Mouse (Mus musculus): ENCODE data around the gene Gclm.
"Not testable (repeated sequence)": the region's sequence is repeated elsewhere in the genome, so short reads cannot be mapped to it uniquely, and the experiment has no call there.

Gclm gene

DNA sequence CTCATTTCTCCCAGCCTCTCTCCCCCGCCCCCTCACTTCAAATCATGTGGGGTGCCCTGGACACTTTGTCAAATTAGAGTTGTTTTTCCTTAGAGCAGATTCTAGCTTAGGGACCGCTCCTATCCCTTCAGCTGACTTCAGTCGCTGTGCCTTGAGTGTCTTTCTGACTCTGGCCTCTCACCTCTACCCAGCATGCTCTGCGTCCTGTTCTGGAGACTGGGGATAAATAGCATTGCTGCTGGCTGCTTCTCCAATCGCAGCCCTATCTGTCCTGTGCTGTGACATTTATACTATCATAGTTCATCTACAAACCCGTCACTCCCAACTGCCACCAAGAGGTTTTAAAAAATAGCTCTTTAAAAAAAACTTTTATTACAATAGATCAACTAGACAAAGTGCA is 2.5 kb upstream of the Gclm start:
- DNase-seq (ENCODE audit: low spot score) = no peak

DNA sequence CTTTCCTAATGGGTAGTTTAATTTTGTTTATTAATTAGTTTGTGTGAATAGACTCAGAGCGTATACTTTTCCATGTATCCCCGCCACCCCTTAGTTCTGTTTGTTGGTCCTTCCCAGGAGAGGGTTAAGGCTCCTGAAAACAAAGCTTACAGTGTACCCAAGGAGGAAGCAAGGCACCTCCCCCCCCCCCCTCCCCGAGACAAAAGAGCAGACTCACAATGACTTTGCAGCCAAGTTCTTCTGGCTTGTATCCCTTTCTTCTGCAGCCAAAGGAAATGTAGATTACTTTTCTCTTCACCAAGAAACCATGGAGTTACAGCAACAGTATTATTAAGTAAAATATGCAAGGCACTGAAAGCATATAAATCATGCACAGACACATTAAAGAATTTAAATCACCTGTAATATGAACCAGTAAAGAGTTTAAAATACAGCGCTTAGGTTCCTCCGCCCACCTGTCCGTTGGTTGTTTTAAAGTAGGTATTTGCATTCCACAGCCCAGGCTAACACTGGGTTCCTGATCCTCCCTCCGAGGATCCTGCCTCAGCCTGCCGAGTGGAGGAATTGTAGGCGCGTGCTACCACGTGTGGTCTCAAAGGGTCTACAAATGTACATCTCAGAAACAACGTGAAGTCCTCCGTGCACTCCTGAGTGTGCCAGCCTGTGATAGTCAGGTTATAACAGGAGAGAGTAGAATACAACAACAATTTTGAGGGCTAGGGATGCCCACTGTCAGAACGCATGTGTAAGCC is 1.8 kb upstream of the Gclm start:
- no peak for DNase-seq (ENCODE audit: low spot score)

DNA sequence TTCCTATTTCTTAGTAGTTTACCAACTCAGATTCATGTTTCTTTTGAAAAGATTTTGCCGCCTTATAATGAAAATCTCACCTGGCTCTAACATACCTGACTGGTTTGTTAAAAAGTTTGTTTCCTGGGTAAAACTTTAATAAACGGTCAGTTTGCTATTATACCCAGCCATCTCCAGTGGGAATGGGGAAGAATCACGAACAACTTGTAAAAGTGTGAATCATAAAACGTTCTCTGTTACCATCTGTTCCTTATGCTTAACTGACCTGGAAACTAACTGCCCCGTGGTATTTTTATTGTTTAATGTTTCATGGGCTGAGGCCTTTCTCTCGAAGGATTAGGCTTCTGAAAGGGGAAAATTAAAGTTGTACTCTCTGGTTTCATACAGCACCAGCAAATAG is 598 bp upstream of the Gclm start:
- DNase-seq (ENCODE audit: low spot score) = no peak

DNA sequence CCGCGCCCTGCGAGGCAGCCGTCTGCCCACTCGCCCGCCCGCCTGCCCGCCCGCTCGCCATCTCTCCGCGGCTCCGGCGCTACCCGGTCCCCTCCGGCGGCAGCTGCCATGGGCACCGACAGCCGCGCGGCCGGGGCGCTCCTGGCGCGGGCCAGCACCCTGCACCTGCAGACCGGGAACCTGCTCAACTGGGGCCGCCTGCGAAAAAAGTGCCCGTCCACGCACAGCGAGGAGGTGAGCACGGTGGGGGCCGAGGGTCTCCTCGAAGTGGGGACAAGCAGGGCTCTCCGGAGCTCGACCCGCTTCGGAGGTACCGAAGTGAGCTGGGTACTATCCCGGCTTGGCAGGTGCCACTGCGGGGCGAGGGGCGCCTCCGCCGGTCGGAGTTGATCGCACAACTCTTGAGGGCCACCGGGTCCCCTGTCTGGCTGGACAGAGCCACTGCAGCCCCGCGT is 548 bp downstream of the Gclm start:
- peak; percentile 60 for DNase-seq (ENCODE audit: low spot score)

DNA sequence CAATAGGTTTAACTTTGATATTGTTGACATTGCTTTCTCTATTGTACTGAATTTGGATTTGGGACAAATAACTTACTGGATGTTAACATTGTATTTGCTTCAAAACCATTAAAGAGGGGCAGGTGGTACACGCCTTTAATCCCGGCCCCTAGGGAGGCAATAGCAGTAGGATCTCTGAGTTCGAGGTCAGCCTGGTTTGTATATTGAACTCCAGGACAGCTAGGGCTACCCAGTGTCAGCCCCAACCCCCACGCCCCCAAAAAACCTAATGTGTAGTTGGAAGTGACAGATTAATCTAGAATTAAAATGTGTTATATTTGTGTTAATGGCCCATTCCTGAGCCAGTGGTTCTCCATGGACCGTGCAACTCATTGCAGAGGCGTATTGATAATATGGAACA is 1.0 kb downstream of the Gclm start:
- no peak for DNase-seq (ENCODE audit: low spot score)

DNA sequence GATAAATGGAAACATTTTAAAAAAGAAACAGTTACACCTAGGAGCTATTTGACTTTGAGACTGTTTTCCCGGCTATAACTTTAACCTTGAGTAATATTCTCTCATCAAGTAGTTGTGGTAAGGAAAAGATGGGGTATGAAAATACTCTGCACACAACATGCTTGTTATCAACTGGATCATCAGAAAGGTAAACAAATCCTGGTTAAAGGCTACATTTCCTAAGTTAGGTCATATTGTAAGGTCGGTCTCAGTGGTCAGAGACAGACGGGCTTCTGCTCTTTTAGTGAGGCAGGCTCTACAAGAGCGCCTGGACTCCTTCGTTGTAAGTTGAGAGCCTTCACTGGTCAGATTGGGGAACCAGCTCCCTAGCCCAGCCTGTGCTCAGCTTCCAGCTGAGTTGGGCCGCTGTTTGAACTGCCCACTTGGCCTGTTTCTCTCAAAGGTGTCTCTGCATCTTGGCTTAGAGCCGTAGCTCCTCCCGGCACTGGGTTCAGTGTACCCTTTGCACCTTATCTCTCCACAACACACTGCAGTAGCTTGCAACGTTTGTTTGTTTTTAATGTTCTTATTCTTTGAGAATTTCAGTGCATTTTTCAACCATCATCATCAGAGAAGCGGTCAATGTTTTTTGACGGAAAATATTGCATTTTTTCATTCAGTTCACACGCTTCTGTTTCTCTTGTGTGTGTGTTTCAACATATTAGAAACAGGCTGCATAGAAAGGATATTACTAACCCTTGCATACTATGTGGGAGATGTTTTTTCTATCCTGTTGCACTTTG is 1.8 kb downstream of the Gclm start:
- DNase-seq (ENCODE audit: low spot score) = no peak

DNA sequence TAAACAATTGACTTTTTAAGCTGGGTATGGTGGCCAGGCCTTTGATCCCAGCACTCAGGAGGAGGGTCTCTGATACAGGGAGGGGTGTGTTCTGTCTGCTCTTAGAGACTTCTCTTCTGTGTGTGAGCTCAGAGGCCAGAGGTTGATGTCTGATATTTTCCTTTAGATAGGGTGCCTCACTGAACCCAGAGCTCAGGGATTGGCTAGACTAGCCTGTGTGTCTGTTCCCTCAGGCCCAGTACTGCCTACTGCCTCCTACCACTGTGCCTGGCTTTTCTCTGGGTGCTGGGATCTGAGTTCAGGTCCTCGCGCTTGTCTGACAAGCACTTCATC is 2.4 kb downstream of the Gclm start:
- DNase-seq (ENCODE audit: low spot score) = no peak

DNA sequence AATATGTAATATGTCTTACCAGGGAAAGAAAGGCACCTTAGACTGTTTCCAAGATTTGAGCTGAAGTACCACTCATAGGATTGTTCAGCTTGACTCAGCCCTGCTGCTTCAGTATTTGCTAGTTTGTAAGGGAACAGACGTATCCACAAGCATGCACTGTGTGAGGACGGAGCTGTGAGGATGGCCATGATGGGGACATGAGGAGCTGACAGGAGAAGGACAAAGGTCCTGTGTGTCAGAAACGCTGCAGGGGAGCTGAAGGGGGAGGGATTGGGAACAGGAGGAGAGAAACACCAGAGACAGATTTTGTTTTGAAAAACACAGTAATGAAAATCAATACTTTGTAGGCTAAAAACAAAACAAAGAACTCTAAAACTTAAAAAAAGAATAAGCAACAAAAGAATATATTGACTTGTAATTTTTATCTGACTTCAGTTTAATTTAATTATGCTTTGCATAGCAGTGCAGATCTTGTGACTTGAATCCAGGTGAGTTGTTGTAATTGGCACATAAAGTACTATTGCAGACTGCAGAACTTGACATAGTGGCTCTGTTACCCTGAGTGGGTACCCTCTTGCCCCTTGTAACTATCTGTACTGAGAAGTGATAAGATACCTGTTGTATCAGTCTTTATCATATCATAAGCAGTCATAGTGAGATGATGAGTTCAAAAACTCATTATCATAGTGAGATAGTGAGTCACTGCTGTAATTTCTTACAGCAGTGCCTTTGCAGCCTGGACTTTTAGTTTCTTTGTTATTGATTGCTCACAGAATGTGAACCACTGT is 7.3 kb downstream of the Gclm start:
- DNase-seq (ENCODE audit: low spot score) = no peak

DNA sequence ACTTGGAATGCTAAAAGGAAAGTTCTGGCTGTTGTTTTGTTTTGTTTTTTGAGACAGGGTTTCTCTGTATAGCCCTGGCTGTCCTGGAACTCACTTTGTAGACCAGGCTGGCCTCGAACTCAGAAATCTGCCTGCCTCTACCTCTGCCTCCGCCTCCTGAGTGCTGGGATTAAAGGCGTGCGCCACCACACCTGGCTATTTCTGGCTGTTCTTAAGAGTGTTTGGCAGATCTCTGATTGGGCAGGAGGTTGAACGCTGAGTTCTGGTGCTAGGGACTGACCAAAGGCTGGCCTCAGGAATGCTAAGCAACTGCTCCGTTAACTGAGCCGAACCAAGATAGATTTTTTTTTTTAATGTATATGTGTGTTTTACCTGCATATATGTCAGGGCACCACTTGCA is 8.7 kb downstream of the Gclm start:
- not testable (repeated sequence) for DNase-seq (ENCODE audit: low spot score)

DNA sequence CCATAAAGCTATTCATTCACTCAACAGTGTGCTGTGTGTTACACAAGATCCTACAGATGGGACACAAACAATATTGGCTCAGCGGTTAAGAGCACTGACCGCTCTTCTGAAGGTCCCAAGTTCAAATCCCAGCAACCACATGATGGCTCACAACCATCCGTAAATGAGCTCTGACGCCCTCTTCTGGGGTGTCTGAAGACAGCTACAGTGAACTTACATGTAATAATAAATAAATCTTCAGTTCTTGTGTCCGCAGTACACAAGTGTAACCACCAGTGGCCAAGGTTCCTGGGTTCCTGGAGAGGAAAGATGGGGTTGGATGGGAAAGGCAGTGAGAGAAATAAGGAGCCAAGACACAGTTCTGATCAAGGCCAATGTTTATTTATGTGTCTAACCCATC is 24.6 kb downstream of the Gclm start:
- no peak for DNase-seq (ENCODE audit: low spot score)

DNA sequence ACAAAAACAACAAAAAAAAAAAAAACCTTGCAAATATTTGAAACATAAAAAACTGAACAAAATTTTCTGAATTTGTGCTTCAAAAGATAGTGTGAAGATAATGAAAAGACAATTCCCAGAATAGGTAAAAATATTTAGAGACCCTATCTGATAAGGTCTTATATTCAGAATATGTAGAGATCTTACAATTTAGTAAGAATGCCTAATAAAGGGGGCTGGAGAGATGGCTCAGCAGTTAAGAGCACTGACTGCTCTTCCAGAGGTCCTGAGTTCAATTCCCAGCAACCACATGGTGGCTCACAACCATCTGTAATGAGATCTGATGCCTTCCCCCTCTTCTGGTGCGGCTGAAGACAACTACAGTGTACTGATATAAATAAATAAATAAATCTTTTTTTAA is 27.2 kb downstream of the Gclm start:
- DNase-seq (ENCODE audit: low spot score) = not testable (repeated sequence)

DNA sequence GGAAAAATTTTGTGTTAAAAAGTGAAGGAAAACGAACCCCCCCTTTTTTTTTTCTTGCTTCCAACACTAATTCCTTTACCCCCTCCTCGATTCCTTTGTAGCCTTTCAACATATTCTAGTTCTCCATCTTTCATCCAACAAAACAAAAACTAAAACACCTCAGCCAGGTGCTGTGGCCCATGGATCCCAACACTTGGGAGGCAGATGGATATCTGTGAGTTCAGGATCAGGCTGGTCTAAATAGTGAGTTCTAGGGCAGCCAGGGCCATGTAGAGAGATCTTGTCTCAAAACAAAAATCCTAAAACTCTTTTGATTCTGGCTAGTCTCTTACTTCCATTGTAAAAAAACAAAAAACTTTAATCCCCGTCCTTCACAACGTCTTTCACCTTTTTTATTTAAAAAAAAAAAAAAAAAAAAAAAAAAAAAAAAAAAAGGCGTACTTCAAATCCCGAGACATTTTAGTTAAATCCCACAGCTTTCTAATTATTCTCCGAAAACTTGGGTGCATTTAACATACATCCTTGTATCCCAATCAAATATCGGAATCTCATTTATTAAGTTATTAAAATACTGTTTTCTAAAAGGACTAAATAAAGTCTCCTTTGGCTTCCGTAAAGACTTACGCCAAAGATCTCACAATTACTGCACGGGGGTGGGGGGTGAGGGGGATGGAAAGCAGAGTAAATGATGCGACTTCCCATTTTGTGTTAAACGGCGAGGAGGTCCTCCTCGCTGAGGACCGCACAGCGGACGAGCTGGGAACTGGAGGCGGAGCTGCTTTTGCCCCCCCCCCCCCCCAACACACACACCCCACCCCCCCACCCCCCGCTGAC is 28.3 kb downstream of the Gclm start:
- DNase-seq (ENCODE audit: low spot score) = no peak

DNA sequence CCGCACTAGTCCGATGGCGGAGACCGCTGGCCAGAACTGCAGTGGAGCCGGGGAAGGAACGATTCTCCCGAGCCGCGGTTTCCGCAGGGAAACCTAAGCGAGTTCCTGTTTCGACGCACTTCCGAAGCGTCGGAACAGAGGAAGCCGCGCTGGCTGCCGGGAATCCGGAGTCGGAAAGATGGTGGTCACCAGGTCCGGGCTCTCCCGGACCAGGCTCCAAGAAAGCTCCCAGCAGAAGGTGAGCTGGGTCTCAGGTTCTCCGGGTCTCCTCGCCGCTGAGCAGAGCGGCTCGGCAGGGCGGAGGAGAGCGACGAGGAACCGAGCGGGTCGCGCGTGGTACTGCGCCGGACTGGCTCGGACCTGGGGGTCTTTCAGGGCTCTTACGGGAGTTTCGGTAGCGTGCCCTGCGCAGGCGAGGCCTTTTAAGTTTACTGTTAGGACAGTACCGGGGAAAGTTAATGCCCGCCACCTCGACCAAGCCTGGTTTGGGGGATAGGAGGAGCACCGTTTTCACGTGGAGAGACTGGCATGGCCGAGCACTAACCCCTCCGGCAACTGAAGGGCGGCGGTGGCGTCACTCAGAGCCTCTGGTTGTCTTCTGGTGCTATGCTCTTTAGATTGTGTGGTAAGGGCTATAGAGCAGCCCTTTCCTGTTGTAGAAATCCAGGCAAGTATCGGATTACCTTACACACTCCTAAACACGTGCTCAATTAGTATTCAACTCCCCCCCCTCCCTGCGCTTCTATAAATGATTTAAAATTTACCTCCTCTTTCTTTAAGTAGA is 29.1 kb downstream of the Gclm start, which contains the start of gene Dnttip2:
TSS of gene Dnttip2 (plus strand) at position 148 of the 784 bp plus-strand sequence.
- peak; percentile 93 for DNase-seq (ENCODE audit: low spot score)

DNA sequence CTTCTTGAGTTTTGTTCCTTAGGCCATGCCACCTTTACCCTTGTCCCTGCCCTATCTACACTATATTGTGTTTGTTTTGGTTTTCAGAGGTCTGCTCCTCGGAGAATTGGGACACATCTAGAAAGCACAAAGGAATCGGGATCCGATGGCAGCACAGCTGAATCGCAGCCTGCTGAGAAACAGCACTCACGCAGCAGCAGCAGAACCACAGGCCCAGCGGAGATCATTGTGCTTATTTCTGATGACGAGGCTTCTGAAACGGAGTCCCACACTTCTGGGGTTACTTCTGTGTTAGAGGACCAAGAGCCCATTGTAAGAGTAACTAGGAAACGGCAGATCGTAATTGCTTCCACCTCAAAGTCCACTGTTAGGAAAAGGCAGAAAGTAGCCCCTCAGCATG is 29.8 kb downstream of the Gclm start:
- DNase-seq (ENCODE audit: low spot score) = no peak

DNA sequence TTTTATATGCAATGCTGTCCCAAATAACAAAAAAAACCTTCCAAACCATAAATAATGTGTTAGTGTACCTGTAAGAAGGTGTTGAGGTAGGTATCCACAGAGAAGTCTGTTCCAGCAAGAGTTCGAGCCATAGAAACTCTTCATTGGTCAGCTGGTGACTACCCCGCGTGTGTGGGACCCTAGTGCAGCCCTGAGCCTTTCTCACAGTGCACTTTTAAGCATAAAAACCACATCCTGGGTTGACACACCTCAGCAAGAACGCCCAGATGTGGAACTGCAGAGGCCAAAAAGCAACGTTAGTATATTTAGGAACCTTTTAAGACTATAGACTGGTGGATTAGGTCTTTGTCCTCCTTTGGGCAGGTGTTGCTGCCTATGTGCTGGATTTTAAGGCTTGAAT is 41.8 kb downstream of the Gclm start:
- DNase-seq (ENCODE audit: low spot score) = no peak

DNA sequence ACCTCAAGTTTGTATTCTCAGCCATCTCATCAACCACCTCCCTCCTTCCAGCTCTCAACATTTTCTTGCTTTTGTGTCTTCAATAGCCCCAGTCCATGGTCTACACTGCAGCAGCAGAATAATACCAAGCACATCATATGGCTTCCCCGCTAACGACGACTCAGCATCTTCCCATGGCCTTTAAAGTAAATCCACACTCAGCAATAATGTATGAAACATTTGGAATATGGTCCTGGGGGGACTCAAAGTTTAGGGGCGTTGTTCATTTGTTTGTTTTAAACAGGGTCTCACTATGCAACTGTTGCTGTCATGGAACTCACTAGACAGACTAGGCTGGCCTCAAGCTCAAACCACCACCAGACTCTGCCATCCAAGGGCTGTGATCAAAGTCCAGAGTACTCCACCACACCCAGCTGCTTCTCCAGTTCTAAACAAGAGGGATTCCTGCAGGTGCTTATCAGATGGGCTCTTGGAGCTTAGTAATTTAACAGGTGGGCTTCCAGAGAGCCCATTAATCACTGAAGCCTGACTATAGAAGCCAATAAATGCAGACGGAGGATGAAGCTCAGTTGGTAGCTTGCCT is 43.3 kb downstream of the Gclm start:
- DNase-seq (ENCODE audit: low spot score) = no peak

DNA sequence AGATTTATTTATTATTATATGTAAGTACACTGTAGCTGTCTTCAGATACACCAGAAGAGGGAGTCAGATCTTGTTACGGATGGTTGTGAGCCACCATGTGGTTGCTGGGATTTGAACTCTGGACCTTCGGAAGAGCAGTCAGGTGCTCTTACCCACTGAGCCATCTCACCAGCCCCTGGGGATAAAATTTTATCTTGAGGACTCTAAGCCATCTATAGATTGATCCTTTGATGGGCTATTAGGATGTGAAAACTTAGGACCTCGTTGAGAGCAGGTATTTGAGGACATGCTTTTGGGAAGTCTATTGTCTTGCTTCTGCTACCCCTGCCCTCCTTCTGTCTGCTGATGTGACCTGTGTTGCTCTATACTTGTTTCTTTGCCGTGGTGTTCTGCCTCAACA is 44.0 kb downstream of the Gclm start:
- not testable (repeated sequence) for DNase-seq (ENCODE audit: low spot score)

DNA sequence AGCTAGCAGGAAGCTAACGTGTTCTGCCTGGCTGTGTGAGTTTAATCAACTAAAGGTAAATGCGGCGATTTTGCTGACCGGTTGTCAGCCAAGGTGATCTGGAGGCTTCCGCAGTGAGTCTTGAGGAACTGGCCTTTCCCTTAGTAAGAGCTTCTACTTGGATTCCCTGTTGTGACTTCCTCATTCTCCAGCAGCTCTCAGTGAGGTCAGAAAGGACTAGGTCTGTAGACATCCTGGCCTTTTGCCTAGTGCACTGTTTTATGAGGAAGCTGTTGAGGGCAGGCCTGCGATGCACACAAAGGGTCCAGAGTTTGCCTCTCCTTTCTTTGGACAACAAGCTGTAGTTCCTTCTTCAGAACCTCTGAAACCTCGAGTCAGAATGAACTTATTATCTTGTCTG is 45.3 kb downstream of the Gclm start:
- no peak for DNase-seq (ENCODE audit: low spot score)

DNA sequence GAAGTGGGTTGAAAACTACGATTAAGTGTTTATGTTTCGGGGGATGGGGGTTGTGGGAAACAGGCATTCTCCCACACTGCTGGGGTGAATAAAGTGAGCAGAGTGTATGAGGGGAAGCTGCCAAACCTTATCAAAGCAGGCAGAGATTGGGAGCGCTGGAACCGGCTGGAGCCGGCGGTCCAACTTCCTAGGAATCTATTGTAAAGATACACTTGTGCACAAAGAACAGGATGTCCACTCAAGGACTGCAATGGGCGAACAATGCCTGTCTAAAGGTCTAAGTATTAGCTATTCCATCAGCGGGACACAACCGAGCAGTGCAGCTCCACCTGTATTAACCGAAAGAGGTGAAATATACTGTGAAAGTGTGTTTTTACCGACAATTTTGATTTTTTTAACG is 46.5 kb downstream of the Gclm start:
- no peak for DNase-seq (ENCODE audit: low spot score)

DNA sequence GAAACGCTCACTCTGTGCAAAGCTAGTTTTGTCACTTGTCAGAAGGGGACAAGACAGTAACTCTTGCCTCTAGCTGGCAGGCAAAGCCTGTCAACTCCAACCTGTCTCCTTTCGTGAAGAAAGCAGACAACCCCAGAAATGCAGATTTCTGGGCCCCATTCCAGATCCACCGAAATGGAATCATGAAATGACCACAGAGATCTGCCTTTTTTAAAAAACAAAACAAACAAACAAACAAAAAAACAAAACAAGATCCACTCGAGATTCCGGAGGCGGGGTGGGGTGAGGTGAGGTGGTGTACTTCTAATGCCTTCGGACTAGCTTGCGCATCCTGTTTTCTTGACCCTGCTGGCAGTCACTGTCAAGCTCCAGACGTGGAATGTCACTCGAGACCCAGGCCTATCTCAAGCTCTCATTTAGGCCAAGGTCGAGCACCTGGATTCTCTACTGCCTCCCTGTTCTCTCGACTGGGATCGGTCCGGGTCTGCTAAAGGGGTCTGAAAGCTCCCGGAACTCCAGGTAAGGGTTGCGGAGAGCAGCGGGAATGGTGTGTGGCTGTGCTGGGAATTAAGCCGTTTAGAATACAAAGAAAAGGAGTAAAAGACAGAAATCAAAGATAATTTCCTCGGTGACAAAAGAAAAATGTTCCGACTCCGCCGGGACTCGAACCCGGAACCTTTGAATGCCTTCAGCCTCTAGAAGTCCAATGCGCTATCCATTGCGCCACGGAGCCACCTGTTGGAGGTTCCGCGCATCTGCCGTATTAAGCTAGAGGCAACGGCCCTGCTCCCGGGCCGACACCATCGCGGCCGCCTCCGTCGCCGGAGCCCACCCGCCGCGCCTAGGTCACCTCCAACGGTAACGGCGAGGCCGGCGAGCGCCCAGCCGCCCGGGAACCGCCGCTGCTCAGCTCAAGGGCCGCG is 47.2 kb downstream of the Gclm start:
- DNase-seq (ENCODE audit: low spot score) = peak; percentile 95
